Mouse (Mus musculus) embryonic facial prominence, embryonic 12.5 days (tissue): Measurements from ENCODE around the gene Acsf2. TPM values are rescaled to one million over a fixed set of nuclear protein-coding genes. Genes with fewer than 3 reads are reported as not detected.
A peak's percentile ranks its signal among the peaks of the same experiment; 100 is the strongest.

ENCODE experiments used
- ATAC-seq: fragments of 200-750 bp; cut with Nextera tagmentation; 2 replicates; pipeline ENCODE4 v1.8.0; 2017; ENCODE audit not compliant: insufficient number of reproducible peaks, insufficient read depth, low FRiP score, low TSS enrichment
- H3K27ac ChIP-seq: fragments of 300-500 bp; sonication (generic); 2 replicates; pipeline ENCODE4 v1.5.1; 2016; ENCODE audit warnings: mild to moderate bottlenecking
- H3K27me3 ChIP-seq: fragments of 300-500 bp; sonication (generic); 2 replicates; pipeline ENCODE4 v1.6.1; 2016; ENCODE audit warnings: mild to moderate bottlenecking, moderate library complexity
- H3K36me3 ChIP-seq: fragments of 300-500 bp; sonication (generic); 2 replicates; pipeline ENCODE4 v1.6.1; 2016; ENCODE audit warnings: mild to moderate bottlenecking
- H3K4me1 ChIP-seq: fragments of 300-500 bp; sonication (generic); 2 replicates; pipeline ENCODE4 v1.6.1; 2016
- H3K4me2 ChIP-seq: fragments of 300-500 bp; sonication (generic); replicated peaks from 2 replicates; pipeline ENCODE4 v1.6.1; 2016; ENCODE audit warnings: mild to moderate bottlenecking, moderate library complexity
- H3K4me3 ChIP-seq: fragments of 300-500 bp; sonication (generic); 2 replicates; pipeline ENCODE4 v1.5.1; 2016; ENCODE audit warnings: mild to moderate bottlenecking
- H3K9ac ChIP-seq: fragments of 300-500 bp; sonication (generic); 2 replicates; pipeline ENCODE4 v1.6.1; 2016; ENCODE audit warnings: mild to moderate bottlenecking, moderate library complexity
- H3K9me3 ChIP-seq: fragments of 300-500 bp; sonication (generic); 2 replicates; pipeline ENCODE4 v1.6.1; 2016; ENCODE audit warnings: mild to moderate bottlenecking, moderate library complexity
- WGBS: fragments of 180-500 bp; shearing (Covaris S2); methylation state at CpG from one replicate; pipeline ENCODE4 v1.1.7; 2016; 5-methylcytosine and 5-hydroxymethylcytosine counted together
- polyA plus RNA-seq: library from polyadenylated mRNA; unstranded; fragments of >200 nt; fragmentation: Nextera tagmentation; extraction: Ambion mirVana; gene quantifications from 2 replicates; pipeline ENCODE4 v1.2.1, GENCODE M21; 2016

Acsf2 gene
- polyA plus RNA-seq, 1 experiment from 2014 or later = 5.9 TPM

DNA sequence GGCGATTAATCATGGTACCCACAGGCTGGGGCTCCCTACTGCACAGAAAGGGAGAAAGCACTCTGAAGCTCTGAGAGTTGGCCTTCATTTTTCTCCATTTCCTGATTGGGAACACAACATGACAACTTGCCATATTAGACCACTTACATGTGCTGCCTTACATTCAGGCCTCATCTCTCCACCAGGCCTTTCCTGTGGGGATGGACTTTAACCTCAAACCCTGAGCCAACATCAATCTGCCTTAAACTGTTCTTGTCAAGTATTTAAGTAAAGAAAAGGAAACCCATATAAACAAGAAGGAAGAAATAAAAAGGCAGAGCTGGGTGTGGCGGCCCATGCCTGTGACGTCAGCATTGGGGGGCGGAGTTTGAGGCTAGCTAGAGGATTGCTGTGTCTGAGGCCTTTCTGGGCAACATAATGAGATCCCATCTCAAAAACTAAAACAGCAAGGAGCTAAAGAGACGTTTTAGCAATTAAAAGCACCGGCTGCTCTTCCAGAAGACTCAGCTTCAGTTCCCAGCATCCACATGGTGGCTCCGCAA, 5.3 kb downstream of the Acsf2 start:
- H3K9ac ChIP-seq = no peak overlapping the region
- ATAC-seq = no peak
- no peak overlapping the region for H3K4me2 ChIP-seq
- H3K27ac ChIP-seq = no peak overlapping the region
- no peaks in the 10 kb centered on the region for H3K9me3 ChIP-seq
- WGBS = 66% methylated on average over 7 of the region's 7 CpGs
- no peaks in the 10 kb centered on the region for H3K27me3 ChIP-seq
- 0 out of 2 replicates have a peak, but pooled peaks cover 7% of the 10 kb centered on the region for H3K36me3 ChIP-seq
- H3K4me1 ChIP-seq = peaks cover 19% of the 10 kb centered on the region
- H3K4me3 ChIP-seq = no peak overlapping the region

DNA sequence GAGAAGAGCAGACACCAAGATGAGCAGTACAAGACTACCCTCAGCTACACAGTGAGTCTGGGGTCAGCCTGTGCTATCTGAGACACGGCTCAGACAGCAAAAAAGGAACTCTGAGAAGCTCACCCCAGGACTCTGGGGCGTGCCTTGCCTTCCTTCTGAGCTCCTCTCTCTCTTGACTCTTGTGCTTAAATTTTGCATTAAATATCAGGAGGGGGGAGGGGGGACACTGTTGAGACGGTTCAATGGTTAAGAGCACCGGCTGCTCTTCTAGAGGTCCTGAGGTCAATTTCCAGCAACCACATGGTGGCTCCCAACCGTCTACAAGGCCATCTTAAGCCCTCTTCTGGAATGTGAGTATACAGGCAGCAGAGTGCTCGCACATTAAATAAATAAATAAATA, 14.2 kb downstream of the Acsf2 start:
- H3K4me3 ChIP-seq = no peak overlapping the region
- H3K9ac ChIP-seq = no peak overlapping the region
- no peaks in the 10 kb centered on the region; the same call in 1 of the 2 replicates for H3K36me3 ChIP-seq
- H3K27me3 ChIP-seq = no peaks in the 10 kb centered on the region
- no peak for ATAC-seq
- WGBS = 61% methylated on average over 6 of the region's 6 CpGs
- peaks cover 16% of the 10 kb centered on the region for H3K4me1 ChIP-seq
- H3K4me2 ChIP-seq = no peak overlapping the region
- no peaks in the 10 kb centered on the region for H3K9me3 ChIP-seq
- H3K27ac ChIP-seq = no peak overlapping the region

DNA sequence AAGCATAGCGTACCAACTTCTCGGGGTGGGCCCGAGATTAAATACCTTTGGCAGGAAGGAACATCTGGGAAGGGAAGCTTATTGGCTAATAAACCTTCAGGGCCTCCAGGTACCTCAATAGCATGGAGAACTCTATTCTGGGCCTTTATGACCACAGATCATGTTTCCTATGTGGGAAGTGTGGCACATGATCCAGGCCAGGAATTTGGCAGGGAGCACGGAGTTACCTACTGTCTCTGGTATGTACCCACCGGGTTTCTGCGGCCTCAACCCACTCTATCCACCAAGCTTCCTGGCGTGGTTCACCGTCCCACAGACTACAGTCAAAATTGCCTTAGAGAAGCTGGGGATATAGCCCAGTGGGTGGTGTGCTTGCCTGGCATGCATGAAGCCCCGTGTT, 16.6 kb downstream of the Acsf2 start:
- WGBS = 92% methylated on average over 9 of the region's 9 CpGs
- Histone ChIP-seq H3K36me3 (no peaks in the 10 kb centered on the region; the same call in 1 of the 2 replicates), H3K9me3 (no peaks in the 10 kb centered on the region), H3K4me3 (no peak overlapping the region), H3K9ac (no peak overlapping the region), H3K4me2 (no peak overlapping the region), H3K27me3 (no peaks in the 10 kb centered on the region), H3K4me1 (no peaks in the 10 kb centered on the region), H3K27ac (no peak overlapping the region)
- no peak for ATAC-seq

DNA sequence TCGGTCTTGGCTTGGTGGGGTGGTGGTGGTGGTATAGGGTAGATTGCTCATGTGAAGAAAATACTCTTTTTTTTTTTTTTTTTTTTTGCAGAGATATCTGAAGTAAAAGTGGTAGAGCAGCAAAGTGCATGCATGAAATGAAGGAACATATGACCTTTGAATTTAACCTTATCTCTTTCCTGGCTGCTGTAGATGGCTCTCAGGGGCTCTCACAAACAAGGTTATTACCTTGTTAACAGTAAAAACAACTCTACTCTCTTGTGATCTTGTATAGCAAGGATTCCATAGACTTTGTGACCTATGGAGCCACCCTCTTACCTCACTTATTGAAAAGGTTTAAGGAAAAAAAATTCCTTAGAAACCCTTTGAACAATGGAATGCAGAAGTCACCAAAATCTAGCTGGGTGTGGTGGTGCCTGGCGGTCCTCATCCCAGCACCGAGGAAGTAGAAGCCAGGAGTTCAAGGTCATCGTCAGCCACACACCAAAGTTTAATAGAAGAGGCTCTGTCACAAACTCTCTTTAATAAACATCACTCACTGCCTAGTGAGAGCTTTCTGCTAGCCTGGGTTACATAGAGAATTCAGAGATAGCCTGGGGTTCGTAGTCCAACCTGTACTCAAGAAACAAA, 21.4 kb downstream of the Acsf2 start:
- Histone ChIP-seq H3K27ac (no peak overlapping the region), H3K4me2 (no peak overlapping the region), H3K27me3 (no peaks in the 10 kb centered on the region), H3K36me3 (no peaks in the 10 kb centered on the region), H3K9me3 (no peaks in the 10 kb centered on the region), H3K4me3 (no peak overlapping the region), H3K9ac (no peak overlapping the region), H3K4me1 (no peaks in the 10 kb centered on the region)
- 89% methylated on average over 5 of the region's 5 CpGs for WGBS
- ATAC-seq = no peak

DNA sequence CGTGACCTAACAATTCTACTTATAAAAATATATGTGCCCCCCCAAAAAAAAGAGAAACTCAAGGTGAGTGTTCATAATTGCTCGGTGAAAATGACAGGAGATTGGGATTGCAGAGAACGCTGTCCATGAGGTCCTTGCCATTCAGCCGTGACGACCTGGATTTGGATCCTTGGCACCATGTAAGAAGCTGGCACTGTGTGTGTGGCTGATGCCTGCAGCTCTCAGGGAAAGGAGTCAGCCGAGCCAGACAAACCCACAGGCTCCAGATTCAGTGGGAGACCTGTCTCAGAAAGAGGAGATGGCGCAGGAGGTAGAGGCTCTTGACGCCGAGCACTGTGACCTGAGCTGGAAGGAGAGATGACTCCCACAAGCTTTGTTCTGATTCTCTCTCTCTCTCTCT, 25.3 kb downstream of the Acsf2 start:
- H3K27ac ChIP-seq = no peak overlapping the region
- H3K4me2 ChIP-seq = no peak overlapping the region
- H3K9me3 ChIP-seq = no peaks in the 10 kb centered on the region
- WGBS = 90% methylated on average over 9 of the region's 9 CpGs
- no peak overlapping the region for H3K9ac ChIP-seq
- no peak for ATAC-seq
- H3K4me3 ChIP-seq = no peak overlapping the region
- no peaks in the 10 kb centered on the region for H3K27me3 ChIP-seq
- H3K36me3 ChIP-seq = no peaks in the 10 kb centered on the region
- no peaks in the 10 kb centered on the region for H3K4me1 ChIP-seq

DNA sequence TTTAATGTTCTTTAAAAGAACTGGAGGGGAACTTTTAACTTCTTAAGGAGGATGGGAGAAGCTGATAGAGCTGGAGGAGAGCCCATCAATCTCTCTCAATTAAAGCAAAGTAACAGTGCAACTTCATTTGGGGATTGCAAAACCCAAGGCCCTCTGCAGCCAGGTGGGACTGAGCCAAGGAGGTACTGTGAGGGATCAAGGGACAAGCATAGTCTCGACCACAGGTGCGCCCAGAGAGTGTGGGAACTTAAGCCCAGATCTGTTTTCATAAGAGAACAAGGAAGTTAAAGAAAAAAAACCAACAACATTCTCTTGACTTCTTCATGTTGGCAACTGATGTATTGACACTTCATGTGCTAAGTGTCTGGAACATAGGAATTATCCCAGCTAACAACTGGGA, 26.6 kb downstream of the Acsf2 start:
- Histone ChIP-seq H3K4me3 (no peak overlapping the region), H3K36me3 (0 out of 2 replicates have a peak, but pooled peaks cover 6% of the 10 kb centered on the region), H3K4me1 (no peaks in the 10 kb centered on the region), H3K27ac (no peak overlapping the region), H3K9ac (no peak overlapping the region), H3K4me2 (no peak overlapping the region), H3K27me3 (no peaks in the 10 kb centered on the region), H3K9me3 (no peaks in the 10 kb centered on the region)
- 68% methylated on average over 2 of the region's 2 CpGs for WGBS
- ATAC-seq = no peak

DNA sequence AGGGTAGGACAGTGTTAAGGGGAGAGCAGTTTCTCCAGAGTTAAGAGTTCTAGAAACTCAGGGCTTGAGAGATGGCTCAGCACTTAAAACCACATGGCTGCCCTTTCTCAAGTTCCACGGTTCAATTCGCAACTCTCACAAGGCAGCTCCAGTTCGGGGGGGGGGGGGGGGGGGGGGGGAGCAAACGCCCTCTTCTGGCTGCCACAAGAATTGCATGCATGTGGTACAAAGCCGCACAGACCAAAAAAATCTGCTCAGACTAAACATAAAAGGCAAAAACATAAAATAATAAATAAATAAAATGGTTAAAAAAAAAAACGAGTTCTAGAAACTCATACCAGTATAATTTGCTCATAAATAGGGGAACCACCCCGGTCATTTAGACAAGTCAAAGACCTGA, 27.1 kb downstream of the Acsf2 start:
- no peak overlapping the region for H3K4me2 ChIP-seq
- peaks cover 9% of the 10 kb centered on the region; the same call in 1 of the 2 replicates for H3K36me3 ChIP-seq
- H3K9ac ChIP-seq = no peak overlapping the region
- H3K4me1 ChIP-seq = no peaks in the 10 kb centered on the region
- 32% methylated on average over 5 of the region's 7 CpGs for WGBS
- no peaks in the 10 kb centered on the region for H3K9me3 ChIP-seq
- H3K27ac ChIP-seq = no peak overlapping the region
- H3K27me3 ChIP-seq = no peaks in the 10 kb centered on the region
- no peak overlapping the region for H3K4me3 ChIP-seq
- ATAC-seq = no peak

DNA sequence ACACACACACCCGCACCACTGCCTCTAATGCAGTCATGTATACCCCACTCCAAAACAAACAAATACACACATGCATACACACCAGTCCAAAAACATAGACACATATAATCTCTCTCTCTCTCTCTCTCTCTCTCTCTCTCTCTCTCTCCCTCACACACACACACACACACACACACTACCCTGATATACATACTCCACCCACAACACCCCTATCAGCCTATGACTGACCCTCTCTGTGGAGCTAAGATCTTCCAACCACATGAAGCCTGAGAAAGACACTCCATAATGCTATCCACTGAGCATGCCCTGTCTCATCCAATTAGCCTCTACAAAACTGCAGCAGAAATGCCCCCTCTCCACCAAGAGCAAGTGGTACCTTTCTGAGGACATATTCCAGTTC, 29.8 kb downstream of the Acsf2 start:
- ATAC-seq = no peak
- Histone ChIP-seq H3K36me3 (peaks cover 17% of the 10 kb centered on the region; the same call in 1 of the 2 replicates), H3K4me1 (no peaks in the 10 kb centered on the region), H3K4me3 (no peak overlapping the region), H3K9me3 (no peaks in the 10 kb centered on the region), H3K27me3 (no peaks in the 10 kb centered on the region), H3K27ac (no peak overlapping the region), H3K9ac (no peak overlapping the region), H3K4me2 (no peak overlapping the region)
- 89% methylated on average over 1 of the region's 1 CpGs for WGBS

DNA sequence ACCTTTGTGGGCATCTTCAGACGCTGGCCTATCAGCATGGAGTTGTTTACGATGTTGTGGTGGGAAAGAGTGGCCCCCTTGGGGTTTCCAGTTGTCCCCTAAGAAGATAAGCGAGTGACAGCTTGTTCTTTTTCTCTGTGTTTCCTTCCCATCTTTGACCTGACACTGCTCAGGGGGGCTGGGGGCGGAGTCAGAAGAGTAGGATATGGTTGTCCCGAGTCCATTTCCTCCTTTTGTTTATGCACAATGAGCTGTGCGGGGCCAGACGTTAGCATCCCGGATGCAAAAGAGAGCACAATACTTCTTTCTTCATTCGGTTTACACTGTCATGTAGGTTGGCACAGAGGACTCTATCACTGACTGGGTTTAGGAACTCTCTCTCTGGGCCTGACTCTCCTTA, 31.1 kb downstream of the Acsf2 start:
- ATAC-seq = no peak

DNA sequence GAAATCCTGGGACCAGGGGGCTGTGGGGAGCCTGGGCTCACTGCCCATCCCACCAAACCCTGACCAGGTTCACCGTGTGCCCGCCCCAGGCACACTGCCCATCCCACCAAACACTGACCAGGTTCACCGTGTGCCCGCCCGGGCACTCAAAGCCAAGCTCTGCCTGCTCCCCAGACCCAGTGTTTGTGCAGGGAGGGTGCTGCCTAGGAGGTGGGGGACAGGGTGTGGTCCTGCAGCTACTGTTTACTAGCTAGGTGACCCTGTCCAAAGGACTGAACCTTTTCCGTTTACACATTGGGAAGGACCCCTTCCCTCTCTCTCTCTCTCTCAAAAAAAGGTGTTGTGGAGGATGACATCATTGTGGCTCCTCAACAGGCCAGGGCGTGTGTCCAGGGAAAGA, 34.3 kb downstream of the Acsf2 start:
- Histone ChIP-seq H3K9me3 (no peaks in the 10 kb centered on the region), H3K4me3 (no peak overlapping the region), H3K27me3 (peaks cover 32% of the 10 kb centered on the region), H3K4me2 (no peak overlapping the region), H3K4me1 (peaks cover 16% of the 10 kb centered on the region), H3K9ac (no peak overlapping the region), H3K27ac (no peak overlapping the region), H3K36me3 (peaks cover 17% of the 10 kb centered on the region; the same call in 1 of the 2 replicates)
- 96% methylated on average over 7 of the region's 7 CpGs for WGBS
- ATAC-seq = no peak

More for the DNA sequence above, 31.1 kb downstream of the Acsf2 start:
- 52% methylated on average over 9 of the region's 9 CpGs for WGBS
- H3K27me3 ChIP-seq = peaks cover 10% of the 10 kb centered on the region
- no peak overlapping the region for H3K4me2 ChIP-seq
- peaks cover 17% of the 10 kb centered on the region; the same call in 1 of the 2 replicates for H3K36me3 ChIP-seq
- 0 out of 2 replicates have a peak overlapping the region, but pooled peaks have one; percentile 18 for H3K27ac ChIP-seq
- no peaks in the 10 kb centered on the region for H3K9me3 ChIP-seq
- no peak overlapping the region for H3K4me3 ChIP-seq
- H3K4me1 ChIP-seq = no peaks in the 10 kb centered on the region
- no peak overlapping the region for H3K9ac ChIP-seq

DNA sequence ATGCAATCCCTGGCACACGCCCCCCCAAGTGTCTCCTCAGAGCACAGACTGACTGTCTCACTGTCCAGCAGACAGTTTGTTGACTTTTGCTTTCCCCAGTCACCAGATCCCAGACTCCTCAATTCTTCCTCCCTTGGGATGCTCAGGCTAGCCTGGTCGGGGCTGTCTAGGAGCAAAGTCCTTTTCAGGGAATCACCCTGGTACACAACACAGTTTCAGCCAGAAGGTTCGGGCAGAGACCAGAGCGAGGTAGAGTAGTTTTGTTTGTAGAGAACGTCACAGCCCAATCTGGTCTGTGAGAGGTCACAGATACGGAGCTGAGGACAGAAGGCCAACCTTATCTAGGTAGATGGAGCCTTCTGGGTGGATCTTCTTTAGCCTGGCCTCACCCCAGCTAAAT, 35.1 kb downstream of the Acsf2 start:
- Histone ChIP-seq H3K4me2 (no peak overlapping the region), H3K27ac (no peak overlapping the region), H3K9me3 (no peaks in the 10 kb centered on the region), H3K36me3 (peaks cover 17% of the 10 kb centered on the region; the same call in 1 of the 2 replicates), H3K4me3 (no peak overlapping the region), H3K27me3 (peaks cover 32% of the 10 kb centered on the region), H3K9ac (no peak overlapping the region), H3K4me1 (peaks cover 16% of the 10 kb centered on the region)
- ATAC-seq = no peak
- WGBS = 72% methylated on average over 6 of the region's 6 CpGs

DNA sequence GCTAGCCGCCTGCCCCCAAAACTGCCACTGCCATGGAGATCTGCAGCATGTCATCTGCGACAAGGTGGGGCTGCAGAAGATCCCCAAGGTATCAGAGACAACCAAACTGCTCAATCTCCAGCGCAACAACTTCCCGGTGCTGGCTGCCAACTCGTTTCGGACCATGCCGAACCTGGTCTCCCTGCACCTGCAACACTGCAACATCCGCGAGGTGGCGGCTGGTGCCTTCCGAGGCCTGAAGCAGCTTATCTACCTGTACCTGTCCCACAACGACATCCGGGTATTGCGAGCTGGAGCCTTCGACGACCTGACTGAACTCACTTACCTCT, 36.6 kb downstream of the Acsf2 start:
- H3K36me3 ChIP-seq = peaks cover 11% of the 10 kb centered on the region; the same call in 1 of the 2 replicates
- H3K9me3 ChIP-seq = no peaks in the 10 kb centered on the region
- peaks cover 16% of the 10 kb centered on the region for H3K4me1 ChIP-seq
- peak overlapping the region; percentile 27; the same call in 1 of the 2 replicates for H3K9ac ChIP-seq
- H3K4me3 ChIP-seq = peak overlapping the region; percentile 27
- peak overlapping the region; percentile 42 for H3K4me2 ChIP-seq
- 11% methylated on average over 16 of the region's 16 CpGs for WGBS
- no peak for ATAC-seq
- peaks cover 32% of the 10 kb centered on the region for H3K27me3 ChIP-seq
- no peak overlapping the region for H3K27ac ChIP-seq
